Mouse (Mus musculus): ENCODE results near the gene Rpusd4.

Gene Rpusd4

GRCm38 (mm10) chr9:35267146-35267975, at the start of gene Rpusd4, which contains the start of gene Fam118b:
Rpusd4 (plus strand) TSS chr9:35267865.
Fam118b (minus strand) TSS chr9:35267805.
- DNase-seq, result peak; percentile 99

- no peak for DNase-seq
Observed at GRCm38 (mm10) chr9:35217963-35218362, 49.7 kb upstream of the Rpusd4 start.

DNA sequence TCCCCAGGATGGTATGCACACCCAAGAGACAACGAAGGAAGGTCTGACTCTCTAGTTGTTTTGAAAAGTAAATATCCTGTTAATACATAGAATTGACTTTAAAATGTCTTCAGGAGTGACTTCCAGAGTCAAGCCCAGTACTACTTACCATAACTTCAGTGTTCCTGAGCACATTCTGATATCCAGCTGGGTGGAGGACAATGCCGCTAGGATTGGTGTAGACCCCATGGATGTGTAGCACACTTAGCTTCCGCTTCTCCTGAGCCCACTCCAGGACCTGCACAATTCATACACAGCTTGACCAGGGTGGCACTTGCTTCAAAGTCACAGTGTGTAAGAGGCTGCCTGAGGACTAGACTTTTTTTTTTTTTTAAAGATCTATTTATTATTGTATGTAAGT, 44.2 kb upstream of the Rpusd4 start:
- no peak for DNase-seq

DNA sequence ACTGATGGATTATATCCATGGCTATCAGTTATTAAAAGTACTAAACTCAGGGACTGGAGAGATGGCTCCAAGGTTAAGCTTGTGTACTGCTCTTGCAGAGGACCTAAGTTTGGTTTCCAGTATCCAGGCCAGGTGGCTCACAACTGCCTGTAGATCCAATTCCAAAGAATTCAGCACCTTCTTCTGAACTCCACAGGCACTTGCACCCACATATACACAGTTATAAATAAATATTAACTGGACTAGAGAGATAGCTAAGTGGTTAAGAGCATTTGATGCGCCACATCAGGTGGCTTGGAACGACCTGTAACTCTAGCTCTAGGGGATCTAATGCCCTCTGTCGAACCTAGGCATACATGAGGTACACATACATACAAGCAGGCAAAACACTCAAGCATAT, 39.0 kb upstream of the Rpusd4 start:
- DNase-seq, result peak; percentile 10

DNA sequence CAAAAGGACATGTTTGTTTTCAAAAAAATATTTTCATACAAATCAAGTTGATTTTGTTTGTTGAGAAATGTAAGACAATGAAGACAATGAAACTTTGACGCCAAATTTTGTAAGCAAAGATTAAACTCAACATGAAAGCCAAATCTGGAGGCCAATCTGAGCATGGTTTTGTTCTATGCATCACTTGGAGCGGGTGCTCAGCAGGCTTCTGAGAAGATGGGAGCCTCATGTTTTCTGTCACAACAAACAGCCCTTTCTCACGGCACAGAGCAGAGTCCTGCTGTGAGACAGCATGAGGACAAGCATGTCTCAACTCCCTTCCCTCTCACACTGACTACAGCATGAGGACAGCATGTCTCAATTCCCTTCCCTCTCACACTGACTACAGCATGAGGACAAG, 31.7 kb upstream of the Rpusd4 start:
- DNase-seq, result no peak

DNA sequence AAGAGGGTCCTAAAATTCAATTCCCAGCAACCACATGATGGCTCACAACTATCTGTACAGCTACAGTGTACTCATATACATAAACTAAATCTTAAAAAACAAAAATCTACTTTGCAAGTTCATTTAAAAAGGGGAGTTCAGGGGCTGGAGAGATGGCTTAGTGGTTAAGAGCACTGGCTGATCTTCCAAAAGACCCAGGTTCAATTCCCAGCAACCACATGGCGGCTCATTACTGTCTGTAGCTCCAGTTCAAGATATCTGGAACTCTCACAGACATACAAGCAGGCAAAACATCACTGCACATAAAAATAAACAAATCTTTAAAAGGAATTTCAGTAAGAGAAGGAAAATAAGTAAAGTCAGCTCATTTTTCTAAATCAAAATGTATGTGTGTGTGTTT, 29.3 kb upstream of the Rpusd4 start:
- peak; percentile 58 for DNase-seq

DNA sequence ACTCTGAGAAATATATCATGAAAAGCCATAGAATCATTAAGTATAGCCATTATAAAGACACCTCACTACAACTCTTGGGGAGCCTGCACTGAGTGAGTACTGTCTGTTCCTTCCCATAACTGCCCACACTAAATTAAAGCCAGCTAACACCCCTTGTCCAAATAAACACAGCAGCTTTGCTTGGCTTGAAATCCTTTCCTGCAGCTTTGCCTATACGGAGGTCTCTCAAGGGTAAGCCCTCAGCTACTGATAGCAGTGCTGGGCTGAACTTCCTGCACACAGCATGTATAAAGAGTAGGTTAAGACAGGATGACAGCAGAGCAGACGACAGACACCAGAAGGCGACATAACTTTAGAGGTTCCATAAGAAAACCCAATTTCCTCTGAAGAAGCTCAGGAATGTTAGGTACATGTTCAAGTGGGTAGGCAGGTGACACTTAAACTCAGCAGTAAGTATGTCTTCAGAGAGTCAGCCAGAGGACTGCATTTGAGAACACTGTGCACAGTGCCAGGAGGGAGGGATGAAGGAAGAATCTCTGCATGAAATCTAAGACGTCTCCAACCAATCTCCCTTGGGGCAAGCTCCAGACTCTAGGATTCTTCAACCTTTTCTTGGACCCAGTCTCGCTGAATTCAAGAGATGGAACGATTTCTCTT, 28.6 kb upstream of the Rpusd4 start:
- no peak for DNase-seq

DNA sequence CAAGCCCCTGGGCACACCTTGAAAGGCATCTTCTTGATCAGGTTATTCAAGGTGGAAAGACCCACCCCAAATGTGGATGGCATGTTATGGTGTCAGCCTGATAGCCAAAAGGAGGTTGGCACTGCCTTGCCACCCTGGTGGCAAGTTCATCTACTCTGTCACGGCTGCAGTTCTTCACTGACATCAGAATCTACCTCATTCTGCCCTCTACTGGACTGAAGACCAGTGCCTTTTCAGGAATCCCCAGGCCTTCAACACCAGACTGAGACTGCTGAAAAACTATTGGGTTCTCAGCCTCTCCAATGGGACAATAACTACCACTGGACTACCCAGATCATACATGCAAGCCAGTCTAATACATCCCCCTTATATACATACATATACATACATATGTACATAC, 27.9 kb upstream of the Rpusd4 start:
- no peak for DNase-seq

GRCm38 (mm10) chr9:35247405-35247804, 20.3 kb upstream of the Rpusd4 start:
- DNase-seq, result no peak

DNA sequence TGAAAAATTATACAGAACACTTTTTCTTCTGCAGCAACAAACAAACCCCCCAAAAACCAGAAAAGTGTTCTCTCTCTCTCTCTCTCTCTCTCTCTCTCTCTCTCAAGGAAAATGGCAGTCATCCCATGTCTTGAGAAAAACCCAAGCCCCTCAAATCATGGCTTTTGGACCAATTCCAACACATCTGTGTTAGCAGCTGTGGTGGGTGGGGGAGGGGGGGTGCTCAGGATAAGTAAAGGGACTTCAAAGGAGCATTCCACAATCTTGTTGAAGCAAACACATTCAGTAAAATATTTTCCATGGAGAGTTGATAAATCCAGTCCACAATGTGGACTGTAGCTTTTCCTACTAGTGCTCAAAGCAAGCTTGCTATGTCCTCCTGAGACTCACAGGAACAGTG, 18.2 kb upstream of the Rpusd4 start:
- no peak for DNase-seq

DNA sequence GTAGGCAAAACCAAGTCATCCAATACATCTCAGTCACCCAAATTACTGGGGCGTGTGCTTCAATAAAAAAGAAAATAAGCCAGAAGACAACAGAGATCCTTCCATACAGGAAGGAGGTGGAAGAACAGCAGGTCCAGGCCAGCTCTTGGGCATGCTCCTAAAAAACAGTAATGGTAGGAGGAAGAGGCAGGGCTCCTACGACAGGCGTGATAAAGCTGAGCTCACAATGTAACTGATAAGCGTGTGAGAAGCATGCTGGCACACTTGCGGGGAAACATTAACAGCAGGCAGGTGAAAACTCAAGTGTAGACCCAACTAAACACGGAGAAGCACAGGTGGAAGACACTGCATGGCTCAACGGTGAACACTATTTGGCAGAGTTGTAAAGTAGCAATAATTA, 10.3 kb upstream of the Rpusd4 start:
- no peak for DNase-seq

GRCm38 (mm10) chr9:35262418-35262817, 5.2 kb upstream of the Rpusd4 start:
- DNase-seq, result peak; percentile 54

GRCm38 (mm10) chr9:35263431-35263830, 4.2 kb upstream of the Rpusd4 start:
- DNase-seq, result no peak

- DNase-seq, result peak; percentile 58
Observed at GRCm38 (mm10) chr9:35264509-35264908, 3.2 kb upstream of the Rpusd4 start.

DNA sequence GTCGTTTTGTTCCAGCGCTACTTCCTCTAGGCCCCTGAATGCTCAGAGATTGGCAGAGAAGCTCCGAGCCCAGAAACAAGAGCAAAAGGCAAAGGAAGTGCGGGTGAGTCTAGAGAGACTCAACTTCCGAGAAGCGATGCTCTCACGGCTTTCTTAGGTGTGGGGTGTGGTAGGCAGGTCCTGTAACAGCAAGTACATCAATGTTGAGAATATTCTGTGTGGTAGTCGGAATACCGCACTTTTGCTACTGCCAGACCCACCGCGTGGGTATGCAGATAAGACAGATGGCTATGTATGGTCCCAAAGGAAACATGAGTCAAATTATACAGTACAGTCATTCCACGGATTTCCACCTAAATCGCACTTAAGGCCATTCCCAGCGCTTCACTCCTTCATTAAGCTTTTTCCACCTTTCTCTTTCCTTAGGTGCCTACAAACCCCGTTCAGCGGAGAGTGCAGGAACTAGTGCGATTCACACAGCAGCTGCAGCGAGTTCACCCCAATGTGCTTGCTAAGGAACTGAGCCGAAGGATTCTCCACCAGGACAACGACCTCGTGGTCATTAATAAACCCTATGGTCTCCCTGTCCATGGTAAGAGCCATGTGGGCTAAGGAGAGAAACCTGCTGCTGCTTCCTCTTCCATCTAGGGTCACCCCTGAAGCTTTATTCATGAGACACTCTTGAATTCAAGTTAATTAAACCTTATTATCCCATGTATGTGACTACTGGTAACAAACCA, 481 bp downstream of the Rpusd4 start:
- peak; percentile 86 for DNase-seq

- peak; percentile 93 for DNase-seq
Observed at GRCm38 (mm10) chr9:35277855-35278365, 10.2 kb downstream of the Rpusd4 start.

GRCm38 (mm10) chr9:35278451-35278850, 10.8 kb downstream of the Rpusd4 start:
- peak; percentile 86 for DNase-seq

- DNase-seq, result peak; percentile 64
Observed at GRCm38 (mm10) chr9:35282006-35282850, 14.6 kb downstream of the Rpusd4 start.

DNA sequence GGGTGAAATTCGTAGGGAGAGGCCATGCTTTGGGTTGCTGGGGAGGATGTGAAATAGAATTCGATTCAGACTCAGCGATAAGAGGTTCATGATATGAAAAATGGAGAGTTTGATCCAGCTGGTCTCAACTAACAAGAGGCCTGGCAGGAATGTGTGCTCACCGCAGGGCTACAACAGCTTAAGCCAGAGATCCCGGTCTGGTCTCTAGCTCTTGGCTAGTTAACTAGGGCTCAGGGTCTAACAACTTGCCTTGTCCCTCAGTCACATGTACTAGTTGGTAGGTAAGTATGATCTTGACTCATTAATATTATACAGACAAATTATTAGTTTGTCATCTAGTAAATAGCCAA, 15.2 kb downstream of the Rpusd4 start:
- DNase-seq, result peak; percentile 95

GRCm38 (mm10) chr9:35283415-35284069, 15.9 kb downstream of the Rpusd4 start:
- peak; percentile 93 for DNase-seq

DNA sequence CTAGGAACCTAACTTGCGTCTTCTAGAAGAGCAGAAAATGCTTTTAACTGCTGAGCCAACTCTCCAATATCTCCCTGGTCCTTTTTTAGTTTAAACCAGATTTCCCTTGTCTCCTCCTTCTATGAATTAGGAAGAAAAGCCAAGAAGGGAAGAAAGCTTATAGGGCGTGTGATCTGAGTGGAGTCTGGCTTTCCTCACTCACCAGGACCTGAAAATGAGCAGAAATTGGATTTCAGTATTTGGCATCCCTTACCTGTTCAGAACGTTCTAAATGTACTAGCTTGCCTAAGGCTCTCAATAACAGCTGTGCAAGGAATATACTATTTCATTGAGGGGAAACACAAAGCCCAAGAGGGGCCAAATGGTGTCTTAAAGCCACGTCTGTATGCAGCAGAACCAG, 16.7 kb downstream of the Rpusd4 start:
- DNase-seq, result no peak

DNA sequence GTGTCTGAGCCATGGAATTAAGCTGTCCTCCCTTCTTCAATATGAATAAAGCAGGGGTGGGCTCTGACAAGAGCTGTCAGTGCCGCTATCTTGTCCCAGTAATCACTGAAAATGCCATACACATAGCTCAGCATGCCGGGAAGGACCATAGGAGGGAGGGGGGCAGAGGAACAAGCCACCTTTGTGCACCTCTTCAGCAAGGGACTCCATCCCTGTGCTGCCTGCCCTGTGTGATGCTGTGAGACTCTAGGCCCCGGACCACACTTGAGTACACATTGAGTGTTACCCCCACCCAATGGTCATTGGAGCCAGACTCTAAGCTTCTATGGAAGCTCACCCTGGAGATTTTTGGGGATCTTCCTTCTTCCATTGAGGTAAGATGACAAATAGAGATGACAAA, 18.7 kb downstream of the Rpusd4 start:
- peak; percentile 90 for DNase-seq
